Comparison of ENCODE assay signal across 28 mouse cellular contexts in genomic region chr8:110039659-110040058, GRCm38 (mm10). TPM values are rescaled to one million over a fixed set of nuclear protein-coding genes. Genes with fewer than 3 reads are reported as not detected.
"Had no signal": no experiment of that assay in that cellular context is flagged by ENCODE, and none has a peak within 500 bp of the region (broad histone marks: within the 10 kb centered on the region; RNA-seq: fewer than 3 reads in every experiment).

Chst4 (minus strand) TSS chr8:110039740.

- H3K27me3 ChIP-seq: limb, embryonic 12.5 days; limb, embryonic 15.5 days; megakaryocyte, embryonic 14.5 days; midbrain, embryonic 13.5 days; neural tube, embryonic 13.5 days had no signal

- H3K4me3 ChIP-seq: left cerebral cortex, adult 2 months; limb, embryonic 12.5 days; limb, embryonic 15.5 days; megakaryocyte, embryonic 14.5 days; midbrain, embryonic 10.5 days; midbrain, embryonic 13.5 days; myocyte; neural tube, embryonic 13.5 days had no signal

- H3K4me2 ChIP-seq: limb, embryonic 12.5 days; limb, embryonic 15.5 days; liver, embryonic 11.5 days; midbrain, embryonic 13.5 days; neural tube, embryonic 13.5 days had no signal

- H3K9ac ChIP-seq: limb, embryonic 12.5 days; limb, embryonic 15.5 days; liver, embryonic 14.5 days; liver, postnatal 0 days; midbrain, embryonic 13.5 days; neural tube, embryonic 13.5 days had no signal

- H3K36me3 ChIP-seq: limb, embryonic 12.5 days; limb, embryonic 15.5 days; midbrain, embryonic 10.5 days; midbrain, embryonic 13.5 days; neural tube, embryonic 13.5 days had no signal

- ATAC-seq: hindbrain, postnatal 0 days; inflammation-experienced regulatory T-cells, adult 6 months; liver, postnatal 0 days; midbrain, embryonic 13.5 days; midbrain, embryonic 16.5 days had no signal

- H3K4me1 ChIP-seq: limb, embryonic 12.5 days; megakaryocyte, embryonic 14.5 days; neural tube, embryonic 13.5 days had no signal

- H3K27ac ChIP-seq: hindbrain, postnatal 0 days; left cerebral cortex, adult 2 months; limb, embryonic 12.5 days; limb, embryonic 15.5 days; liver, embryonic 14.5 days; macrophage; midbrain, embryonic 10.5 days; midbrain, embryonic 13.5 days; neural tube, embryonic 13.5 days had no signal

- H3K9me3 ChIP-seq: limb, embryonic 15.5 days; midbrain, embryonic 10.5 days; midbrain, embryonic 13.5 days; neural tube, embryonic 13.5 days had no signal

- DNase-seq: kidney, adult 18-20 months; kidney, adult 9 months; kidney, postnatal 14 days; layer of hippocampus, postnatal 36 days; left cerebral cortex, postnatal 4 days; liver, postnatal 0 days; lung, postnatal 10 days; retina, postnatal 1 day; right cerebral cortex, postnatal 25 days; thymus, adult 18-20 months; thymus, postnatal 36 days had no signal

RNA-seq across cellular contexts. Expression of gene Chst4, which starts in this region (rescaled TPM):
- total RNA-seq: hindbrain, postnatal 0 days; layer of hippocampus, postnatal 10 days; left cerebral cortex, postnatal 14 days; left cerebral cortex, postnatal 4 days; monocyte, adult 5-6 weeks had no signal
- polyA plus RNA-seq: hindbrain, postnatal 0 days; inflammation-experienced regulatory T-cells, adult 6 months; limb, embryonic 12.5 days; limb, embryonic 15.5 days; liver, embryonic 11.5 days; liver, embryonic 14.5 days; macrophage; midbrain, embryonic 13.5 days; midbrain, embryonic 16.5 days; myocyte; neural tube, embryonic 13.5 days had no signal
